Mouse (Mus musculus): ENCODE measurements around the gene Amdhd2.

- TF ChIP-seq RCOR1 (conservative IDR thresholded peaks at IDR 0.05; ENCODE audit: low read depth, low read length) = no peak
- no peak for TF ChIP-seq ZNF384 (IDR thresholded peaks at IDR 0.05; ENCODE audit: low read depth, low read length)
- TF ChIP-seq USF1 (IDR thresholded peaks at IDR 0.05; ENCODE audit: low read depth, low read length) = peak; percentile 77
- no peak for TF ChIP-seq POLR2A (IDR thresholded peaks at IDR 0.05; ENCODE audit: low read depth, low read length)
- no peak for TF ChIP-seq EP300 (IDR thresholded peaks at IDR 0.05; ENCODE audit: low read length)
- no peak for TF ChIP-seq CTCF (conservative IDR thresholded peaks at IDR 0.05 in 1 of 2, IDR thresholded peaks at IDR 0.05 in 1 of 2; ENCODE audit: low read depth in 2 of 2, low read length in 2 of 2)
- TF ChIP-seq ZMIZ1 (IDR thresholded peaks at IDR 0.05; ENCODE audit: low read depth, low read length) = no peak
- no peak for TF ChIP-seq TBP (conservative IDR thresholded peaks at IDR 0.05; ENCODE audit: low read depth, low read length)
- no peak for TF ChIP-seq ETS1 (conservative IDR thresholded peaks at IDR 0.05; ENCODE audit: low read depth, low read length)
- TF ChIP-seq SMC3 (IDR thresholded peaks at IDR 0.05; ENCODE audit: low read depth, low read length) = no peak
- no peak for TF ChIP-seq MAZ (IDR thresholded peaks at IDR 0.05; ENCODE audit: low read depth, low read length)
- no peak for TF ChIP-seq JUND (conservative IDR thresholded peaks at IDR 0.05; ENCODE audit: low read depth, low read length)
- no peak for TF ChIP-seq CHD1 (IDR thresholded peaks at IDR 0.05; ENCODE audit: low read depth, low read length)
- no peak for TF ChIP-seq SIN3A (IDR thresholded peaks at IDR 0.05; ENCODE audit: low read length)
Measured at GRCm38 (mm10) chr17:24163176-24163962, at the start of gene Amdhd2.
